Mouse (Mus musculus) bone marrow, adult 2 months (tissue): ENCODE measurements around the gene Plekhj1.

Experiments
- CTCF ChIP-seq: fragments of 200-500 bp; IDR thresholded peaks from 2 replicates; pipeline ENCODE4 v1.5.1; 2011; ENCODE audit warnings: low read length, control low read depth; ENCODE audit not compliant: control insufficient read depth, insufficient read depth
- POLR2A ChIP-seq: fragments of 200-500 bp; IDR thresholded peaks from 2 replicates; pipeline ENCODE4 v1.6.1; 2011; ENCODE audit warnings: low read depth, mild to moderate bottlenecking, control low read depth, low read length, borderline replicate concordance; ENCODE audit not compliant: control insufficient read depth

- TF ChIP-seq CTCF = no peak
- no peak for TF ChIP-seq POLR2A
These were observed 34.9 kb downstream of the Plekhj1 start for GRCm38 (mm10) chr10:80763502-80763901.
